Mouse (Mus musculus) embryonic stem cell, embryonic (primary cell): ENCODE results near the gene Ube2g1.

Source experiments
- CTCF ChIA-PET, 4 experiments: fragments of 300-600 bp in 2 of 4; fragments of 350-600 bp in 2 of 4; sonication (Branson Sonifier 250); formaldehyde crosslinking; loops; one replicate each; lab custom pipeline; 2022; ENCODE audit warnings: inconsistent platforms in 2 of 4; lab: Charles Lee
- POLR2A ChIA-PET, 4 experiments: fragments of 300-600 bp in 2 of 4; fragments of 350-600 bp in 2 of 4; sonication (Branson Sonifier 250); formaldehyde crosslinking; loops; one replicate each; lab custom pipeline; 2022; ENCODE audit warnings: antibody characterized with exemption in 4 of 4, inconsistent platforms in 1 of 4; lab: Charles Lee

The Ube2g1 gene

GRCm38 (mm10) chr11:72582448-72582705, 24.7 kb upstream of the Ube2g1 start:
- ChIA-PET POLR2A (interaction anchor here in 2 of 4 experiments (0.7 to 3.1 kb wide), 4 partner anchors 12 to 25 kb away, joined by 3 to 24 read pairs (median 6); no protein-coding TSS in a partner anchor), CTCF (interaction anchor here in 1 of 4 experiments (0.6 to 1.1 kb wide), 2 partner anchors 13 to 1729 kb away, joined by 3 to 4 read pairs; no protein-coding TSS in a partner anchor)

GRCm38 (mm10) chr11:72583092-72583491, 24.0 kb upstream of the Ube2g1 start:
- CTCF ChIA-PET, result no interaction called here
- POLR2A ChIA-PET, result interaction anchor here in 2 of 4 experiments (0.9 to 3.1 kb wide), 3 partner anchors 12 to 24 kb away, joined by 4 to 24 read pairs (median 8); partner anchors contain the start of gene Ube2g1 (in 1 of the 2)

- ChIA-PET CTCF (no interaction called here), POLR2A (interaction anchor here (0.6 to 2.2 kb wide), 10 partner anchors 9 to 558 kb away, joined by 3 to 12 read pairs (median 3); partner anchors contain the start of genes Cyb5d2 (in 1 of the 4) and Zzef1 (in 1 of the 4))
These were observed 20.5 kb upstream of the Ube2g1 start for GRCm38 (mm10) chr11:72586570-72586969.

- ChIA-PET CTCF (no interaction called here), POLR2A (interaction anchor here in 3 of 4 experiments (0.6 to 1.5 kb wide), 7 partner anchors 8 to 32 kb away, joined by 3 to 7 read pairs (median 3); no protein-coding TSS in a partner anchor)
These were observed 19.4 kb upstream of the Ube2g1 start for GRCm38 (mm10) chr11:72587537-72588233.

- ChIA-PET CTCF (interaction anchor here (0.6 to 1.1 kb wide), 8 partner anchors 10 to 794 kb away, joined by 3 to 8 read pairs (median 3); no protein-coding TSS in a partner anchor), POLR2A (interaction anchor here (0.6 to 3.2 kb wide), 31 partner anchors 9 to 1292 kb away, joined by 3 to 27 read pairs (median 4); partner anchors contain the start of genes Ube2g1 (in 2 of the 4), Ctns (in 1 of the 4), Cyb5d2 (in 1 of the 4) and Shpk (in 1 of the 4))
These were observed 11.9 kb upstream of the Ube2g1 start for GRCm38 (mm10) chr11:72595010-72595737.

- CTCF ChIA-PET, result no interaction called here
- POLR2A ChIA-PET, result interaction anchor here in 2 of 4 experiments (0.6 to 0.9 kb wide), 3 partner anchors 10 to 27 kb away, joined by 3 to 5 read pairs (median 3); no protein-coding TSS in a partner anchor
These were observed 9.3 kb upstream of the Ube2g1 start for GRCm38 (mm10) chr11:72597780-72598179.

- CTCF ChIA-PET, result no interaction called here
- POLR2A ChIA-PET, result interaction anchor here (0.6 to 5.2 kb wide), 46 partner anchors 8 to 591 kb away, joined by 3 to 23 read pairs (median 4); partner anchors contain the start of genes Ankfy1 (in 2 of the 4), Spns2 (in 2 of the 4), Ctns (in 1 of the 4) and Cyb5d2 (in 1 of the 4)
These were observed 487 bp downstream of the Ube2g1 start for GRCm38 (mm10) chr11:72607469-72608070.

GRCm38 (mm10) chr11:72608071-72608679, 1.1 kb downstream of the Ube2g1 start:
- ChIA-PET POLR2A (interaction anchor here (0.6 to 5.2 kb wide), 48 partner anchors 8 to 768 kb away, joined by 3 to 23 read pairs (median 4); partner anchors contain the start of genes Ankfy1 (in 2 of the 4), Spns2 (in 2 of the 4), Ctns (in 1 of the 4) and Cyb5d2 (in 1 of the 4)), CTCF (interaction anchor here in 1 of 4 experiments (0.7 kb wide), 1 partner anchor 16 kb away, joined by 3 read pairs; no protein-coding TSS in a partner anchor)

- ChIA-PET CTCF (interaction anchor here in 1 of 4 experiments (0.7 kb wide), 1 partner anchor 17 kb away, joined by 3 read pairs; no protein-coding TSS in a partner anchor), POLR2A (interaction anchor here in 3 of 4 experiments (0.6 to 5.2 kb wide), 17 partner anchors 11 to 422 kb away, joined by 3 to 23 read pairs (median 4); partner anchors contain the start of gene Spns2 (in 1 of the 3))
These were observed 2.2 kb downstream of the Ube2g1 start for GRCm38 (mm10) chr11:72609242-72609641.

- POLR2A ChIA-PET, result interaction anchor here in 2 of 4 experiments (0.5 to 6.1 kb wide), 7 partner anchors 9 to 170 kb away, joined by 3 to 32 read pairs (median 3); no protein-coding TSS in a partner anchor
- CTCF ChIA-PET, result interaction anchor here in 2 of 4 experiments (0.6 to 0.7 kb wide), 2 partner anchors 14 to 138 kb away, joined by 3 read pairs; no protein-coding TSS in a partner anchor
These were observed 7.3 kb downstream of the Ube2g1 start for GRCm38 (mm10) chr11:72614336-72614735.

GRCm38 (mm10) chr11:72615931-72616330, 8.8 kb downstream of the Ube2g1 start:
- POLR2A ChIA-PET, result interaction anchor here in 2 of 4 experiments (0.6 to 6.1 kb wide), 8 partner anchors 8 to 34 kb away, joined by 3 to 32 read pairs (median 3); partner anchors contain the start of gene Ube2g1 (in 2 of the 2)
- CTCF ChIA-PET, result interaction anchor here in 1 of 4 experiments (0.6 to 1.4 kb wide), 2 partner anchors 20 to 456 kb away, joined by 3 read pairs; no protein-coding TSS in a partner anchor

GRCm38 (mm10) chr11:72618476-72618875, 11.4 kb downstream of the Ube2g1 start:
- ChIA-PET POLR2A (interaction anchor here in 1 of 4 experiments (1.0 to 6.1 kb wide), 4 partner anchors 9 to 43 kb away, joined by 3 to 32 read pairs (median 4); no protein-coding TSS in a partner anchor), CTCF (interaction anchor here in 1 of 4 experiments (0.6 kb wide), 2 partner anchors 82 to 90 kb away, joined by 3 to 6 read pairs; no protein-coding TSS in a partner anchor)

- ChIA-PET POLR2A (interaction anchor here in 3 of 4 experiments (0.6 to 1.3 kb wide), 6 partner anchors 10 to 67 kb away, joined by 3 to 10 read pairs (median 5); no protein-coding TSS in a partner anchor), CTCF (interaction anchor here in 2 of 4 experiments (0.6 to 0.7 kb wide), 2 partner anchors 376 to 504 kb away, joined by 4 read pairs; no protein-coding TSS in a partner anchor)
These were observed 35.6 kb downstream of the Ube2g1 start for GRCm38 (mm10) chr11:72642730-72643129.

- ChIA-PET POLR2A (no interaction called here), CTCF (no interaction called here)
These were observed 38.3 kb downstream of the Ube2g1 start for GRCm38 (mm10) chr11:72645386-72645785.

GRCm38 (mm10) chr11:72650347-72650746, 43.3 kb downstream of the Ube2g1 start:
- ChIA-PET CTCF (interaction anchor here in 2 of 4 experiments (0.7 kb wide), 2 partner anchors 52 to 83 kb away, joined by 3 read pairs; no protein-coding TSS in a partner anchor), POLR2A (interaction anchor here in 1 of 4 experiments (1.3 kb wide), 1 partner anchor 34 kb away, joined by 3 read pairs; no protein-coding TSS in a partner anchor)

- POLR2A ChIA-PET, result interaction anchor here in 2 of 4 experiments (0.6 to 1.4 kb wide), 8 partner anchors 10 to 81 kb away, joined by 3 to 4 read pairs (median 3); no protein-coding TSS in a partner anchor
- CTCF ChIA-PET, result interaction anchor here in 3 of 4 experiments (0.6 to 1.3 kb wide), 6 partner anchors 55 to 344 kb away, joined by 3 to 4 read pairs (median 3); no protein-coding TSS in a partner anchor
These were observed 52.8 kb downstream of the Ube2g1 start for GRCm38 (mm10) chr11:72659918-72660317.
